Mouse (Mus musculus): Measurements from ENCODE around the gene Gzmn. TPM values are rescaled to one million over a fixed set of nuclear protein-coding genes. Genes with fewer than 3 reads are reported as not detected.

Gene Gzmn
- polyA plus RNA-seq (2015; fragmentation: Illumina TruSeq; extraction: RNeasy Lipid Tissue Mini Kit (QIAGEN cat#74804); ENCODE audit: insufficient read depth, low read depth, low replicate concordance), result not detected

DNA sequence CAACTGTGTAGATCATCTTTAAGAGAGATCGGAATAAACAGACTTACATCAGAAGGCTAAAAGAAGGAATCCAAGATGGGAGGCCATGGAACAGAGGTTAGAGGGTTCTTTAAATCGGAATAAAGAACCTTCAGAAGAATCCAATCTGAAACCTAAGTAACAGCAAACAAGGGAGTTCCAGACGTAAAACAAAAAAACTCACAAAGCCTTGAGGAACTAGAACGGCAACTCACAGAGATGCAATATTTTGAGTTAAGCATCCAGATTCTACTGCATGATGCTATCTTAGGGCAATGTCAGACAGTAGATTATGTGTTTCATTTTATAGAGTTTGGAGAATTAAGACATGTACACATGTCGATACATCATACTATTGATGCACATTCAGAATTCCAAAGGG is at the start of gene Gzmn:
Gene Gzmn (minus strand): TSS at position 101 of the 400 bp plus-strand sequence.

GRCm38 (mm10) chr14:56211317-56211716 is 36.9 kb upstream of the Gzmn start, which contains the start of gene Gzmf:
Gene Gzmf (minus strand): TSS chr14:56211417.

GRCm38 (mm10) chr14:56159479-56159878 is 14.9 kb downstream of the Gzmn start, which contains the start of gene Gzmg:
Gene Gzmg (minus strand): TSS chr14:56159579.

GRCm38 (mm10) chr14:56132508-56132907 is 41.9 kb downstream of the Gzmn start, which contains the start of gene Gzmd:
Gene Gzmd (minus strand): TSS chr14:56132608.

DNA sequence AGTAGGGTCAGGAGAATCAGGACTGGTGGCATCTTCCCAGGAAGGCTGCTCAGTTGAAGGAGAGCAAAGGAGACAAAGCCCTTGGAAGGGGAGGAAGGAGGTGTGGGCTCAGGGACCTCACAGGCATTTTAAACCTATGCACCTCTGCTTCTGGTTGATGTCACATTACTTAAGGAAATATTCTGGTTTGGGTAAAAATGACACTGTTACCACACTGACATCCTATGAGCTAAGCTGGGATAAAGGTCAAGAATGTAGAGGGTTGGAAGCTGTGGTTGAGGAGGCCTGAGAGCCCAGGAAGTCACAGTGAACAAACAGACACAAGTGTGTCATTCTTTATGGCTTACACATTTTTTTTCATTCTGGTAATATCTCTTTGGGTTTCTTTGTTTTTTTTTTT is 53.9 kb downstream of the Gzmn start, which contains the start of gene Gzme:
Gene Gzme (minus strand): TSS at position 101 of the 400 bp plus-strand sequence.

Other genes starting within 250 kb of the Gzmn start
- gene Cma1, start 229.9 kb downstream of the Gzmn start, polyA plus RNA-seq (2015; fragmentation: Illumina TruSeq; extraction: RNeasy Lipid Tissue Mini Kit (QIAGEN cat#74804); ENCODE audit: insufficient read depth, low read depth, low replicate concordance), result 2.5 TPM
- not detected for gene Cma2, start 223.6 kb downstream of the Gzmn start, polyA plus RNA-seq (2015; fragmentation: Illumina TruSeq; extraction: RNeasy Lipid Tissue Mini Kit (QIAGEN cat#74804); ENCODE audit: insufficient read depth, low read depth, low replicate concordance)
- not detected for gene Mcpt1, start 156.6 kb downstream of the Gzmn start, polyA plus RNA-seq (2015; fragmentation: Illumina TruSeq; extraction: RNeasy Lipid Tissue Mini Kit (QIAGEN cat#74804); ENCODE audit: insufficient read depth, low read depth, low replicate concordance)
- not detected for gene Mcpt9, start 144.1 kb downstream of the Gzmn start, polyA plus RNA-seq (2015; fragmentation: Illumina TruSeq; extraction: RNeasy Lipid Tissue Mini Kit (QIAGEN cat#74804); ENCODE audit: insufficient read depth, low read depth, low replicate concordance)
- gene Mcpt2, start 132.6 kb downstream of the Gzmn start, polyA plus RNA-seq (2015; fragmentation: Illumina TruSeq; extraction: RNeasy Lipid Tissue Mini Kit (QIAGEN cat#74804); ENCODE audit: insufficient read depth, low read depth, low replicate concordance), result not detected
- not detected for gene Mcpt4, start 112.3 kb downstream of the Gzmn start, polyA plus RNA-seq (2015; fragmentation: Illumina TruSeq; extraction: RNeasy Lipid Tissue Mini Kit (QIAGEN cat#74804); ENCODE audit: insufficient read depth, low read depth, low replicate concordance)
- gene Mcpt8, start 89.3 kb downstream of the Gzmn start, polyA plus RNA-seq (2015; fragmentation: Illumina TruSeq; extraction: RNeasy Lipid Tissue Mini Kit (QIAGEN cat#74804); ENCODE audit: insufficient read depth, low read depth, low replicate concordance), result not detected
- gene Ctsg, start 72.0 kb downstream of the Gzmn start, polyA plus RNA-seq (2015; fragmentation: Illumina TruSeq; extraction: RNeasy Lipid Tissue Mini Kit (QIAGEN cat#74804); ENCODE audit: insufficient read depth, low read depth, low replicate concordance), result not detected
- gene Gzme, start 54.0 kb downstream of the Gzmn start, polyA plus RNA-seq (2015; fragmentation: Illumina TruSeq; extraction: RNeasy Lipid Tissue Mini Kit (QIAGEN cat#74804); ENCODE audit: insufficient read depth, low read depth, low replicate concordance), result not detected
- gene Gzmd, start 42.0 kb downstream of the Gzmn start, polyA plus RNA-seq (2015; fragmentation: Illumina TruSeq; extraction: RNeasy Lipid Tissue Mini Kit (QIAGEN cat#74804); ENCODE audit: insufficient read depth, low read depth, low replicate concordance), result not detected
- not detected for gene Gzmg, start 15.0 kb downstream of the Gzmn start, polyA plus RNA-seq (2015; fragmentation: Illumina TruSeq; extraction: RNeasy Lipid Tissue Mini Kit (QIAGEN cat#74804); ENCODE audit: insufficient read depth, low read depth, low replicate concordance)
- not detected for gene Gzmf, start 36.8 kb upstream of the Gzmn start, polyA plus RNA-seq (2015; fragmentation: Illumina TruSeq; extraction: RNeasy Lipid Tissue Mini Kit (QIAGEN cat#74804); ENCODE audit: insufficient read depth, low read depth, low replicate concordance)
- gene Gzmc, start 60.1 kb upstream of the Gzmn start, polyA plus RNA-seq (2015; fragmentation: Illumina TruSeq; extraction: RNeasy Lipid Tissue Mini Kit (QIAGEN cat#74804); ENCODE audit: insufficient read depth, low read depth, low replicate concordance), result not detected
- not detected for gene Gzmb, start 87.7 kb upstream of the Gzmn start, polyA plus RNA-seq (2015; fragmentation: Illumina TruSeq; extraction: RNeasy Lipid Tissue Mini Kit (QIAGEN cat#74804); ENCODE audit: insufficient read depth, low read depth, low replicate concordance)
- gene Atp12a, start 190.5 kb upstream of the Gzmn start, polyA plus RNA-seq (2015; fragmentation: Illumina TruSeq; extraction: RNeasy Lipid Tissue Mini Kit (QIAGEN cat#74804); ENCODE audit: insufficient read depth, low read depth, low replicate concordance), result not detected
- gene Rnf17, start 228.0 kb upstream of the Gzmn start, polyA plus RNA-seq (2015; fragmentation: Illumina TruSeq; extraction: RNeasy Lipid Tissue Mini Kit (QIAGEN cat#74804); ENCODE audit: insufficient read depth, low read depth, low replicate concordance), result not detected